Mouse (Mus musculus): ENCODE measurements around the gene Tmub2.

- no peak for TF ChIP-seq POLR2A (IDR thresholded peaks at IDR 0.05; ENCODE audit: control insufficient read depth, extremely low read depth, insufficient read depth, low read length, poor library complexity)
- TF ChIP-seq CTCF (IDR thresholded peaks at IDR 0.05; ENCODE audit: borderline replicate concordance, control insufficient read depth, extremely low read depth, insufficient read depth, low read length, poor library complexity) = no peak
Observed at GRCm38 (mm10) chr11:102246273-102246635, 38.5 kb upstream of the Tmub2 start.
